Mouse (Mus musculus) MEL (cell line): Measurements from ENCODE around the gene Pln. TPM values are rescaled to one million over a fixed set of nuclear protein-coding genes. Genes with fewer than 3 reads are reported as not detected.

Experiments used
- DNase-seq: peaks from one replicate; pipeline ENCODE4 v3.0.0; 2011; ENCODE audit warnings: low read depth, low spot score
- H3K27ac ChIP-seq: 2 replicates; pipeline ENCODE4 v1.5.1; 2012; ENCODE audit warnings: low read depth, mild to moderate bottlenecking, control low read depth, low read length, moderate library complexity; ENCODE audit not compliant: control insufficient read depth
- H3K27me3 ChIP-seq, 2 experiments: fragments of 150-350 bp in 1 of 2; sonication (generic) in 1 of 2; 2 replicates each; pipeline ENCODE4 v1.6.1; 2012; ENCODE audit warnings: low read length in 2 of 2, mild to moderate bottlenecking in 2 of 2, improper control_type of control experiment in 1 of 2, moderate library complexity in 1 of 2; ENCODE audit not compliant: insufficient read depth in 2 of 2, control insufficient read depth in 1 of 2
- H3K36me3 ChIP-seq, 2 experiments: 2 replicates each; pipeline ENCODE4 v1.6.1; 2012 to 2014; ENCODE audit warnings: low read length in 2 of 2, improper control_type of control experiment in 1 of 2, inconsistent platforms in 1 of 2, mild to moderate bottlenecking in 1 of 2; ENCODE audit not compliant: insufficient read depth in 2 of 2, control insufficient read depth in 1 of 2
- H3K4me1 ChIP-seq, 2 experiments: fragments of 150-350 bp in 1 of 2; sonication (generic) in 1 of 2; 2 replicates each; pipeline ENCODE4 v1.6.1; 2012; ENCODE audit warnings: low read length in 2 of 2, improper control_type of control experiment in 1 of 2, mild to moderate bottlenecking in 1 of 2; ENCODE audit not compliant: insufficient read depth in 2 of 2, control insufficient read depth in 1 of 2
- H3K4me3 ChIP-seq, 2 experiments: fragments of 150-350 bp in 1 of 2; sonication (generic) in 1 of 2; 2 replicates each; pipeline ENCODE4 v1.5.1; 2012; ENCODE audit warnings: low read depth in 2 of 2, low read length in 2 of 2, mild to moderate bottlenecking in 2 of 2, moderate library complexity in 2 of 2, control low read depth in 1 of 2, improper control_type of control experiment in 1 of 2; ENCODE audit not compliant: control insufficient read depth in 1 of 2, insufficient read depth in 1 of 2
- H3K79me2 ChIP-seq: 2 replicates; pipeline ENCODE4 v1.6.1; 2012; ENCODE audit warnings: mild to moderate bottlenecking, low read length, moderate library complexity; ENCODE audit not compliant: control insufficient read depth, poor library complexity, insufficient read depth
- H3K9ac ChIP-seq: 2 replicates; pipeline ENCODE4 v1.6.1; 2012; ENCODE audit warnings: low read depth, mild to moderate bottlenecking, control low read depth, low read length, moderate library complexity; ENCODE audit not compliant: control insufficient read depth, poor library complexity, severe bottlenecking
- H3K9me3 ChIP-seq: fragments of 150-350 bp; sonication (generic); replicated peaks from 2 replicates; pipeline ENCODE4 v1.6.1; 2012; ENCODE audit warnings: mild to moderate bottlenecking, low read length, improper control_type of control experiment, moderate library complexity; ENCODE audit not compliant: insufficient read depth
- CHD1 ChIP-seq: IDR thresholded peaks from 2 replicates; pipeline ENCODE4 v1.6.1; 2012; ENCODE audit warnings: low read depth, mild to moderate bottlenecking, inconsistent platforms, low read length, improper control_type of control experiment
- CHD2 ChIP-seq: IDR thresholded peaks from 2 replicates; pipeline ENCODE4 v1.6.1; 2011; ENCODE audit warnings: low read length, improper control_type of control experiment
- CTCF ChIP-seq, 3 experiments: IDR thresholded peaks in 2 of 3; conservative IDR thresholded peaks in 1 of 3; 2 replicates each; pipeline ENCODE4 v1.5.1; 2011 to 2012; ENCODE audit warnings: low read length in 3 of 3, low read depth in 2 of 3, mild to moderate bottlenecking in 2 of 3, improper control_type of control experiment in 1 of 3, inconsistent platforms in 1 of 3, mixed read lengths in 1 of 3, moderate library complexity in 1 of 3; ENCODE audit not compliant: control insufficient read depth in 1 of 3, insufficient read depth in 1 of 3, poor library complexity in 1 of 3, severe bottlenecking in 1 of 3
- EP300 ChIP-seq, 2 experiments: IDR thresholded peaks; 2 replicates each; pipeline ENCODE4 v1.6.1; 2011; ENCODE audit warnings: improper control_type of control experiment in 2 of 2, low read length in 2 of 2, low read depth in 1 of 2, mild to moderate bottlenecking in 1 of 2
- ETS1 ChIP-seq: IDR thresholded peaks from 2 replicates; pipeline ENCODE4 v1.6.1; 2012; ENCODE audit warnings: low read depth, mild to moderate bottlenecking, inconsistent platforms, low read length, improper control_type of control experiment, moderate library complexity
- GABPA ChIP-seq: IDR thresholded peaks from 2 replicates; pipeline ENCODE4 v1.6.1; 2012; ENCODE audit warnings: low read depth, mild to moderate bottlenecking, inconsistent platforms, low read length, improper control_type of control experiment, moderate library complexity
- GATA1 ChIP-seq: IDR thresholded peaks from 2 replicates; pipeline ENCODE4 v1.6.1; 2011; ENCODE audit warnings: low read depth, low read length, improper control_type of control experiment
- HCFC1 ChIP-seq: IDR thresholded peaks from 2 replicates; pipeline ENCODE4 v1.6.1; 2012; ENCODE audit warnings: low read depth, mild to moderate bottlenecking, inconsistent platforms, low read length, improper control_type of control experiment, moderate library complexity
- JUND ChIP-seq: IDR thresholded peaks from 2 replicates; pipeline ENCODE4 v1.6.1; 2011; ENCODE audit warnings: low read depth, mild to moderate bottlenecking, improper control_type of control experiment, low read length
- KAT2A ChIP-seq: conservative IDR thresholded peaks from 2 replicates; pipeline ENCODE4 v1.6.1; 2012; ENCODE audit warnings: low read depth, low read length, improper control_type of control experiment, inconsistent platforms
- MAFK ChIP-seq: IDR thresholded peaks from 2 replicates; pipeline ENCODE4 v1.6.1; 2011; ENCODE audit warnings: low read depth, mild to moderate bottlenecking, low read length, improper control_type of control experiment, borderline replicate concordance
- MAX ChIP-seq: IDR thresholded peaks from 2 replicates; pipeline ENCODE4 v1.6.1; 2011; ENCODE audit warnings: low read length, improper control_type of control experiment
- MAZ ChIP-seq: IDR thresholded peaks from 2 replicates; pipeline ENCODE4 v1.6.1; 2012; ENCODE audit warnings: low read depth, mild to moderate bottlenecking, inconsistent platforms, low read length, improper control_type of control experiment
- NELFE ChIP-seq: IDR thresholded peaks from 2 replicates; pipeline ENCODE4 v1.6.1; 2011; ENCODE audit warnings: low read depth, low read length, improper control_type of control experiment
- NRF1 ChIP-seq: IDR thresholded peaks from 2 replicates; pipeline ENCODE4 v1.6.1; 2014; ENCODE audit warnings: low read depth, mild to moderate bottlenecking, inconsistent platforms, low read length, improper control_type of control experiment, moderate library complexity; ENCODE audit not compliant: poor library complexity, insufficient read depth, severe bottlenecking
- POLR2A ChIP-seq, 2 experiments: IDR thresholded peaks; 2 replicates each; pipeline ENCODE4 v1.6.1; 2011 to 2012; ENCODE audit warnings: low read length in 2 of 2, mild to moderate bottlenecking in 2 of 2, control low read depth in 1 of 2, improper control_type of control experiment in 1 of 2, low read depth in 1 of 2, moderate library complexity in 1 of 2; ENCODE audit not compliant: control insufficient read depth in 1 of 2, insufficient read depth in 1 of 2, poor library complexity in 1 of 2
- POLR2AphosphoS2 ChIP-seq: IDR thresholded peaks from 2 replicates; pipeline ENCODE4 v1.6.1; 2011; ENCODE audit warnings: low read length, improper control_type of control experiment
- POLR2AphosphoS5 ChIP-seq: IDR thresholded peaks from 2 replicates; pipeline ENCODE4 v1.6.1; 2012; ENCODE audit warnings: low read depth, borderline replicate concordance, mild to moderate bottlenecking, inconsistent platforms, low read length, moderate library complexity, mixed read lengths
- RCOR1 ChIP-seq: IDR thresholded peaks from 2 replicates; pipeline ENCODE4 v1.6.1; 2012; ENCODE audit warnings: low read depth, mild to moderate bottlenecking, inconsistent platforms, low read length, improper control_type of control experiment
- SIN3A ChIP-seq: IDR thresholded peaks from 2 replicates; pipeline ENCODE4 v1.6.1; 2012; ENCODE audit warnings: low read length, improper control_type of control experiment, inconsistent platforms
- TAL1 ChIP-seq: IDR thresholded peaks from 2 replicates; pipeline ENCODE4 v1.6.1; 2012; ENCODE audit warnings: mild to moderate bottlenecking, inconsistent platforms, low read length, moderate library complexity, mixed read lengths
- TBP ChIP-seq: IDR thresholded peaks from 2 replicates; pipeline ENCODE4 v1.8.0; 2011; ENCODE audit warnings: low read depth, low read length, improper control_type of control experiment
- TCF12 ChIP-seq: IDR thresholded peaks from 2 replicates; pipeline ENCODE4 v1.6.1; 2014; ENCODE audit warnings: low read depth, mild to moderate bottlenecking, inconsistent platforms, low read length, improper control_type of control experiment, moderate library complexity
- USF1 ChIP-seq: IDR thresholded peaks from 2 replicates; pipeline ENCODE4 v1.6.1; 2014; ENCODE audit warnings: low read depth, mild to moderate bottlenecking, inconsistent platforms, low read length, improper control_type of control experiment, moderate library complexity
- USF2 ChIP-seq, 2 experiments: IDR thresholded peaks; 2 replicates each; pipeline ENCODE4 v1.6.1; 2011 to 2012; ENCODE audit warnings: improper control_type of control experiment in 2 of 2, low read length in 2 of 2, borderline replicate concordance in 1 of 2, inconsistent platforms in 1 of 2, low read depth in 1 of 2, mild to moderate bottlenecking in 1 of 2; ENCODE audit not compliant: insufficient read depth in 1 of 2
- ZC3H11A ChIP-seq: IDR thresholded peaks from 2 replicates; pipeline ENCODE4 v1.6.1; 2012; ENCODE audit warnings: low read depth, mild to moderate bottlenecking, inconsistent platforms, low read length, improper control_type of control experiment
- ZKSCAN1 ChIP-seq: IDR thresholded peaks from 2 replicates; pipeline ENCODE4 v1.6.1; 2012; ENCODE audit warnings: low read depth, mild to moderate bottlenecking, inconsistent platforms, low read length, improper control_type of control experiment, moderate library complexity
- ZMIZ1 ChIP-seq: IDR thresholded peaks from 2 replicates; pipeline ENCODE4 v1.6.1; 2012; ENCODE audit warnings: low read depth, mild to moderate bottlenecking, inconsistent platforms, low read length, improper control_type of control experiment, moderate library complexity
- ZNF384 ChIP-seq: IDR thresholded peaks from 2 replicates; pipeline ENCODE4 v1.6.1; 2012; ENCODE audit warnings: low read depth, mild to moderate bottlenecking, inconsistent platforms, low read length, improper control_type of control experiment
- polyA plus RNA-seq, 2 experiments: library from polyadenylated mRNA; stranded (reverse) in 1 of 2; unstranded in 1 of 2; fragments of >175 nt in 1 of 2; fragments of >200 nt in 1 of 2; gene quantifications; 2 replicates each; pipeline versions ENCODE4 v1.2.1 to v1.2.4; 2012; ENCODE audit warnings: low replicate concordance in 2 of 2, low read depth in 1 of 2; ENCODE audit not compliant: insufficient read length in 2 of 2, insufficient read depth in 1 of 2, missing spikeins in 1 of 2
- total RNA-seq: library from RNA; depleted of rRNA; stranded (reverse); fragments of 300-350 nt; gene quantifications from 2 replicates; pipeline ENCODE4 v1.2.3, GENCODE M21; 2012

Pln gene
- total and polyA plus RNA-seq, 3 experiments, result 0.22 to 1.3 TPM; not detected in 1

- peaks cover 0 to 14% of the 10 kb centered on the region in 2 experiments; a peak in 2 of 4 replicates for H3K36me3 ChIP-seq
- no peak for DNase-seq
- TF ChIP-seq JUND (no peak), TCF12 (no peak), EP300 (IDR thresholded peaks at IDR 0.05; ENCODE audit: low read depth in 1 of 2, low read length in 2 of 2) (no peak), ZNF384 (no peak), NELFE (no peak), SIN3A (no peak), KAT2A (no peak), CTCF (IDR thresholded peaks at IDR 0.05 in 2 of 3, conservative IDR thresholded peaks at IDR 0.05 in 1 of 3; ENCODE audit: control insufficient read depth in 1 of 3, insufficient read depth in 1 of 3, low read depth in 2 of 3, low read length in 3 of 3, poor library complexity in 1 of 3, severe bottlenecking in 1 of 3) (no peak), GABPA (no peak), NRF1 (no peak), CHD1 (no peak)
- no peaks in the 10 kb centered on the region for H3K79me2 ChIP-seq
- H3K9ac ChIP-seq, result no peak overlapping the region
- H3K9me3 ChIP-seq, result no peaks in the 10 kb centered on the region
- no peak overlapping the region for H3K4me3 ChIP-seq
- no peaks in the 10 kb centered on the region for H3K27me3 ChIP-seq
- no peak overlapping the region for H3K27ac ChIP-seq
- peaks cover 4 to 12% of the 10 kb centered on the region in 2 experiments for H3K4me1 ChIP-seq
These were observed 9.4 kb downstream of the Pln start for GRCm38 (mm10) chr10:53346916-53347315.

DNA sequence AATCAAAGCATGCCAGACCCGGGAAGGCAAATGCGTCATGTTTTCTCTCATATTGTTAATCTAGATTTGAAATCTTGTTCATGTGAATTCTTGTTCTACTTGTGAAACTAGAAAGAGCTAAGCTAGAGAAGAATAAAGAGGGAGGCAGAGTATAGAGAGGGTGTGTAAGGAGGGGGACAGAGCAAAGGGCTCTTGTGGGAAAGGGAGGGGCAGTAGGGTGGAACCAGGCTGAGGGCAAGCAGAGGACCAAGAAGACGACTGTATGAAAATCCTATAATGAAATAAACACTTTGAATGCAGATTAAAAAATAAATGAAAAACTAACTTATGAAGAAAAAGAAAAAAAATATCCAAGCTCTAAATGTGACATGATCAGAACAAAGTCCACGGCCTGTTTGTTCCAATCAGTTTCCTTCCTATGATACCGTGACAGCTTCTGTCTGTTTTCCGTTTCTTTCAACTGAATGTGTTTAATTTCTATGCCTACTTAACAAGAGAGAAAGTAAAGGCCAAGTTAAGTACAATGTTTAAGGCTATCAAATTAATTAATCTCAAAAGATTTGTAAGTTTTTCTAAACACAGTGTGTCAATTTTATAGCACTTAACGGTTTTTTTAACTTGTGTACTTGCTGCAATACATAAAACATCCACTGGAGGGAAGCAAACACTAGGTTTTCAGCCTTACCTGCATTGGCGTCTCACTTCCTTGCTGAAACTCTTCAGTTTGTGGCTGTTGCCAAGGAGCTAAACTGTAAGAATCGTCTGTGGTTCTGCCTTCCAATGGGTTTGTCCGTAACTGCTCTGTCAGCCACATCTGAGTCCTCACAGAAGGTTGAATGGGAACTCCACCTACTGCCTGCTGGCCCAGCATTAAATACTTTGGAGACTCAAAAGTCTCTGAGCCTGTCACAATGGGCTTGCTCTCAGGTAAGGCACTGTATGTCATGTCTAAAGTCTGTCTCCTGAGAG is 10.6 kb downstream of the Pln start:
- peak overlapping the region; percentile 30; the same call in 1 of the 2 replicates for H3K27ac ChIP-seq
- peaks cover 0 to 12% of the 10 kb centered on the region in 2 experiments; a peak in 2 of 4 replicates for H3K36me3 ChIP-seq
- H3K9ac ChIP-seq, result no peak overlapping the region
- no peaks in the 10 kb centered on the region for H3K9me3 ChIP-seq
- peak; percentile 89 for DNase-seq
- H3K4me1 ChIP-seq, result peaks cover 2 to 12% of the 10 kb centered on the region in 2 experiments
- H3K79me2 ChIP-seq, result 0 out of 2 replicates have a peak, but pooled peaks cover 1% of the 10 kb centered on the region
- no peaks in the 10 kb centered on the region for H3K27me3 ChIP-seq
- H3K4me3 ChIP-seq, result no peak overlapping the region
- TF ChIP-seq ZC3H11A, result peak; percentile 99
- TF ChIP-seq CHD1, result no peak
- TF ChIP-seq NELFE, result no peak
- TF ChIP-seq RCOR1, result no peak
- no peak for TF ChIP-seq TAL1
- peak in 1 of 2 experiments; percentile 8; a peak in 1 of 4 replicates for TF ChIP-seq EP300 (IDR thresholded peaks at IDR 0.05; ENCODE audit: low read depth in 1 of 2, low read length in 2 of 2)
- peak; percentile 34; the same call in 1 of the 2 replicates for TF ChIP-seq TBP
- TF ChIP-seq GABPA, result no peak
- TF ChIP-seq USF1, result no peak
- no peak for TF ChIP-seq MAX
- TF ChIP-seq TCF12, result no peak
- no peak for TF ChIP-seq KAT2A
- TF ChIP-seq CHD2, result no peak
- TF ChIP-seq HCFC1, result no peak
- no peak for TF ChIP-seq USF2 (IDR thresholded peaks at IDR 0.05; ENCODE audit: borderline replicate concordance in 1 of 2, insufficient read depth in 1 of 2, low read depth in 1 of 2, low read length in 2 of 2)
- TF ChIP-seq ZKSCAN1, result no peak
- no peak for TF ChIP-seq POLR2AphosphoS2
- no peak for TF ChIP-seq MAFK
- TF ChIP-seq POLR2AphosphoS5, result no peak
- TF ChIP-seq GATA1, result no peak
- TF ChIP-seq ETS1, result no peak
- TF ChIP-seq MAZ, result no peak
- TF ChIP-seq ZMIZ1, result no peak
- TF ChIP-seq POLR2A (IDR thresholded peaks at IDR 0.05; ENCODE audit: control insufficient read depth in 1 of 2, insufficient read depth in 1 of 2, low read depth in 1 of 2, low read length in 2 of 2, poor library complexity in 1 of 2), result no peak
